Mouse (Mus musculus) ES-Bruce4 (cell line): ENCODE measurements around the gene Magt1. TPM values are rescaled to one million over a fixed set of nuclear protein-coding genes. Genes with fewer than 3 reads are reported as not detected.

ENCODE experiments used
- H3K27ac ChIP-seq: 2 replicates; pipeline ENCODE4 v1.5.1; 2012; ENCODE audit warnings: low read length, inconsistent platforms; ENCODE audit not compliant: insufficient read depth
- H3K27me3 ChIP-seq: 2 replicates; pipeline ENCODE4 v1.6.1; 2012; ENCODE audit warnings: mild to moderate bottlenecking, low read length, inconsistent platforms; ENCODE audit not compliant: control insufficient read depth, poor library complexity, insufficient read depth, severe bottlenecking
- H3K36me3 ChIP-seq: 2 replicates; pipeline ENCODE4 v1.6.1; 2012; ENCODE audit warnings: inconsistent platforms, mild to moderate bottlenecking, low read length, moderate library complexity; ENCODE audit not compliant: control insufficient read depth, poor library complexity, insufficient read depth, severe bottlenecking
- H3K4me1 ChIP-seq: one replicate; pipeline ENCODE4 v1.8.1; 2011; ENCODE audit warnings: low read length; ENCODE audit not compliant: control insufficient read depth, insufficient read depth
- H3K4me3 ChIP-seq: 2 replicates; pipeline ENCODE4 v1.5.1; 2011; ENCODE audit warnings: low read depth, mild to moderate bottlenecking, low read length
- H3K9ac ChIP-seq: 2 replicates; pipeline ENCODE4 v1.6.1; 2012; ENCODE audit warnings: low read depth, mild to moderate bottlenecking, inconsistent platforms; ENCODE audit not compliant: poor library complexity, severe bottlenecking
- H3K9me3 ChIP-seq: replicated peaks from 2 replicates; pipeline ENCODE4 v1.6.1; 2012; ENCODE audit warnings: mild to moderate bottlenecking, low read length, inconsistent platforms; ENCODE audit not compliant: control insufficient read depth, poor library complexity, insufficient read depth, severe bottlenecking
- CTCF ChIP-seq: IDR thresholded peaks from one replicate; pipeline ENCODE4 v1.8.1; 2011; ENCODE audit warnings: low read depth, low read length
- EP300 ChIP-seq: IDR thresholded peaks from 2 replicates; pipeline ENCODE4 v1.6.1; 2011; ENCODE audit warnings: low read depth, low read length; ENCODE audit not compliant: insufficient read depth
- POLR2A ChIP-seq: IDR thresholded peaks from one replicate; pipeline ENCODE4 v1.8.1; 2011; ENCODE audit warnings: low read length; ENCODE audit not compliant: insufficient read depth
- polyA plus RNA-seq: library from polyadenylated mRNA; stranded (reverse); fragments of >200 nt; gene quantifications from 2 replicates; pipeline ENCODE4 v1.2.4, GENCODE M21; 2011; ENCODE audit warnings: low read depth; ENCODE audit not compliant: missing spikeins, insufficient read depth, insufficient read length

Magt1 gene
- 38.9 and 39.3 TPM in 2 replicates for polyA plus RNA-seq

DNA sequence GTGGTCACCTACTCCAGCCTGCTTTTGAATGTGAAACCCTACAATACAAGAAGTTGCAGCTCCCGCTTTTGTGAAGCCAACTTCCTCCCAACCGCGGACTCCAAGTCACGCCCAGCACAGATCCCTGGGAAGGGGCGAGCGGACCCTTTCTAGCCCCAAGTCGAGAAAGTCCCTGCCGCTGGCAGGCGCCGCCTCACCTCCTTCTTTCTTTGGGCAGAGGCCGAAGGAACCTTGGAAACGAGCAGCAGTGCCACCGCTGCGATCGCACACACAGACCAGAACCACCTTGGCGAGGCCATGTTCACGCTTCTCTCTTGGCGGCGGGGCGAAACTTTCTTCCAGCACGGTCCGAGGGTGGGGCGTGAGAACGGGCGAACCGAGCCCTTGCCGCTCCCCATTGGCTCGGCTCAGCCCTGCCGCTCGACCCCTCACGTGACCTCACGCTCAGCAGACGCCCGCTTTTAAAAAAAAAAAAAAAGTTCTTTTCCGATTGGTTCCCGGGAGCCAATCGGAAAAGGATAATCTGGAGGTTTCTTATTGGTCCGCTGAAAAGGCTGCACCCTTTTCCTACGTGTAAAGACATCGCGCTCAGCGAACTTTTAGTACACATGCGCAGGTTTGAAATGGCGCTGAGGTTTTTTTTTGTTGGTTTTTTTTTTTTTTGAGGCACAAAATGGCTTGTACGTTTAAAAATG, at the start of gene Magt1:
Magt1 (minus strand) TSS at position 442 of the 695 bp plus-strand sequence.
- Histone ChIP-seq H3K36me3 (no peaks in the 10 kb centered on the region), H3K9me3 (no peaks in the 10 kb centered on the region), H3K4me3 (peak within 1 kb of the TSS; percentile 91), H3K27me3 (no peaks in the 10 kb centered on the region), H3K4me1 (no peaks in the 10 kb centered on the region), H3K27ac (peak within 1 kb of the TSS; percentile 78), H3K9ac (peak within 1 kb of the TSS; percentile 95)
- TF ChIP-seq POLR2A = peak; percentile 51
- TF ChIP-seq EP300 = 0 out of 2 replicates have a peak, but pooled peaks have one; percentile 26
- TF ChIP-seq CTCF = no peak

DNA sequence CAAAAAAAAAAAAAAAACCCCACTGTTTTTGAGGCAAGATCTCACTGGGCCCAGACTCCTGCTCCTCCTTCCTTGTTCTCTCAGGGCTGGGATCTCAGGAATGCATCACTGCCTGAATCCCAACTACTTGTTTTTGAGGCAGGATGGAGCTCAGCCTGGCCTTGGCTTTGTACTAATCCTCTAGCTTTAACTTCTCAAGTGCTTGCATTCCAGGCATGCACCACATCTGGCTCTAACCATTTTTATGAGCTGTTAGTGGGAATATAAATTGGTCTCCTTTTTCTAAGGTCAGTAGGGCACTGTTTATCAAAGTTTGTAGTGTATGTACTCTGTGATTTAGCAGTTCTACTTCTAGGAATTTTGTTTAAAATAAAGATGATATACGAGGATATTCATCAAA, 36.5 kb upstream of the Magt1 start:
- H3K9me3 ChIP-seq = no peaks in the 10 kb centered on the region
- no peaks in the 10 kb centered on the region for H3K27me3 ChIP-seq
- TF ChIP-seq CTCF (no peak), POLR2A (no peak), EP300 (no peak)
- H3K36me3 ChIP-seq = no peaks in the 10 kb centered on the region
- H3K9ac ChIP-seq = no peak overlapping the region
- peaks cover 1% of the 10 kb centered on the region for H3K4me1 ChIP-seq
- H3K4me3 ChIP-seq = no peak overlapping the region
- no peak overlapping the region for H3K27ac ChIP-seq

DNA sequence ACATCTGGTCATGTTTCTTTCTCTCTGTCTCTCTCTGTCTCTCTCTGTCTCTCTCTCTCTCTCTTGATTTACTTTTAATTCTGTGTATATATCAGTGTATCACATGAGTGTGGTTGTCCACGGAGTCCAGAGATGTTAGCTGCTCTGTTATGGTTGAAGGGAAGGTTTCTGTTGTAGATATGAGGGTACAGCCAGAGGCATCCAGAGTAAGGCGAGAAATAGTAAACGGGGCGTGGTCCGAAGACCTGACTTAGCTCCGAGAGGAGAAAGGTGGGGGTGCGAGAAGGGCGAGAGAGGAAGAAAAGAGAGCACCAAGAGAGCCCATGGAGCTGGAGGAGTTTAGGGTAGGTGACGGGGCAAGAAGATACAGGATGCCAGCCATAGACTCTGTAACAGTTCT, 34.2 kb upstream of the Magt1 start:
- Histone ChIP-seq H3K4me3 (no peak overlapping the region), H3K9ac (no peak overlapping the region), H3K9me3 (no peaks in the 10 kb centered on the region), H3K4me1 (peaks cover 1% of the 10 kb centered on the region), H3K27me3 (no peaks in the 10 kb centered on the region), H3K27ac (no peak overlapping the region), H3K36me3 (no peaks in the 10 kb centered on the region)
- no peak for TF ChIP-seq POLR2A
- no peak for TF ChIP-seq EP300
- TF ChIP-seq CTCF = no peak

DNA sequence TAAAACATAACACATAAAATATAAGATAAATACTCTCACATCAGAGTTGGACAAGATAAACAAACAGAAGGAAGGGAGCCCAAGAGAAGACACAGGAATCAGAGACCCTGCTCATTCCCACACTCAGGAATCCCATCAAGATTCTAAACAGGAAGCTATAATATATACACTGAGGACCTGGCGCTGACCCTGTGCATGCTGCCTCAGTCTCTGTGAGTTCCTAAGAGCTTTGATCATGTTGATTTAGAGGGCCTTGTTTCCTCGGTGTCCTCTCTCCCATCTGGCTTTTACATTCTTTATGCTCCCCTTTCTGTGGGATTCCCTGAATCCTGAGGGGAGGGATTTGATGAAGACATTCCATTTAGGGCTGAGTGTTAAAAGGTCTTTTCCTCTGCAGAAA, 33.7 kb upstream of the Magt1 start:
- Histone ChIP-seq H3K4me3 (no peak overlapping the region), H3K9me3 (no peaks in the 10 kb centered on the region), H3K4me1 (peaks cover 1% of the 10 kb centered on the region), H3K27ac (no peak overlapping the region), H3K9ac (no peak overlapping the region), H3K36me3 (no peaks in the 10 kb centered on the region), H3K27me3 (no peaks in the 10 kb centered on the region)
- TF ChIP-seq CTCF (no peak), POLR2A (no peak), EP300 (no peak)

DNA sequence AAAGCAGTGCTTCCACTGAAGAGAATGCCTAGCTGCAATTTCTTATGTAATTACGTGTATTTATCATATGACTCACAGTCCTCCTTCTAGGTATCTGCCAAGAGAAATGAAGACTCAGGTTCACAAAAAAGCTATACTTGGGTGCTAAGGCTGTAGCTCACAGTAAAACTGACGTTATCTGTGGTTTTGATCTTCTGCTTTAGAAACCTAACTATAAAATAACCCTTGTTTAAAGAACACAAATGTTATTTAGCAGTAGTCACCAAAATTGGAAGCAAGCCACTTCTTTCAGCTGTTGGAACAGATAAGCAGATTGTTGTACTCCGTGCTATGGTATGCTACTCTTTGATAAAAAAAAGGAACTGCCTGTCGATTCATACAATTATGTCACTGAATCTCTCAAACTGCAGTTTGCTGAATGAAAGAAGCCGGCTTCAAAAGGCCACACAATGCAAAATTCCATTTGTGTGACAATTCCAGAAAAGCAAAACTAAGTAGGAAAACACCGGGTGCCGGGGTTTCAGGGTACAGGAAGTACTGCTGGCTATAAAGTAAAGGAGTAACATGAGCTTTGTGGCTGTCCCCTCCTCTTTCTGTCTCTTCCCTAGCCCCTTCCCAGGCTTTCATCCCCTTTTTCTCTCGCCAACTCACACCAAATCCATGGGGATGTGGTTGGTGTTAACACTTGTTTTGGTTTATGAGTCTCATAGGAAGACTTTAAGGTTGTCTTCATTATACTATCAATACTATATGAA, 32.3 kb upstream of the Magt1 start:
- no peak overlapping the region for H3K9ac ChIP-seq
- H3K4me1 ChIP-seq = peaks cover 1% of the 10 kb centered on the region
- H3K4me3 ChIP-seq = no peak overlapping the region
- no peak overlapping the region for H3K27ac ChIP-seq
- no peaks in the 10 kb centered on the region for H3K36me3 ChIP-seq
- TF ChIP-seq POLR2A (no peak), CTCF (no peak), EP300 (no peak)
- no peaks in the 10 kb centered on the region for H3K27me3 ChIP-seq
- no peaks in the 10 kb centered on the region for H3K9me3 ChIP-seq
